Mouse (Mus musculus): ENCODE data around the gene Adam11. TPM values are rescaled to one million over a fixed set of nuclear protein-coding genes. Genes with fewer than 3 reads are reported as not detected.
A peak's percentile ranks its signal among the peaks of the same experiment; 100 is the strongest.

Adam11 gene
- polyA plus RNA-seq, 1 experiment from 2014 or later, result 11.3 TPM

GRCm38 (mm10) chr11:102740634-102741033 lies 20.6 kb upstream of the Adam11 start:
- H3K9me3 ChIP-seq (replicated peaks), result no peaks in the 10 kb centered on the region
- H3K27ac ChIP-seq, result no peak overlapping the region
- WGBS, result 49% methylated on average over 11 of the region's 11 CpGs
- H3K27me3 ChIP-seq, result peaks cover 44% of the 10 kb centered on the region
- no peaks in the 10 kb centered on the region for H3K36me3 ChIP-seq
- H3K4me1 ChIP-seq, result peaks cover 15% of the 10 kb centered on the region
- no peak for ATAC-seq (replicated peaks; ENCODE audit: low FRiP score)
- H3K9ac ChIP-seq, result no peak overlapping the region
- no peak overlapping the region for H3K4me3 ChIP-seq (replicated peaks)
- no peak overlapping the region for H3K4me2 ChIP-seq

- H3K4me2 ChIP-seq, result peak overlapping the region; percentile 17
- H3K4me3 ChIP-seq (replicated peaks), result no peak overlapping the region
- H3K4me1 ChIP-seq, result peaks cover 15% of the 10 kb centered on the region
- 12% methylated on average over 22 of the region's 22 CpGs for WGBS
- H3K27ac ChIP-seq, result no peak overlapping the region
- H3K36me3 ChIP-seq, result no peaks in the 10 kb centered on the region
- H3K9ac ChIP-seq, result no peak overlapping the region
- ATAC-seq (replicated peaks; ENCODE audit: low FRiP score), result no peak
- no peaks in the 10 kb centered on the region for H3K9me3 ChIP-seq (replicated peaks)
- peaks cover 44% of the 10 kb centered on the region for H3K27me3 ChIP-seq
Observed at GRCm38 (mm10) chr11:102741129-102741950, 19.9 kb upstream of the Adam11 start.

GRCm38 (mm10) chr11:102742066-102742465 lies 19.2 kb upstream of the Adam11 start:
- Histone ChIP-seq H3K36me3 (no peaks in the 10 kb centered on the region), H3K9me3 (replicated peaks) (no peaks in the 10 kb centered on the region), H3K27ac (no peak overlapping the region), H3K9ac (no peak overlapping the region), H3K4me3 (replicated peaks) (no peak overlapping the region), H3K4me2 (no peak overlapping the region), H3K27me3 (peaks cover 43% of the 10 kb centered on the region), H3K4me1 (peaks cover 15% of the 10 kb centered on the region)
- ATAC-seq (replicated peaks; ENCODE audit: low FRiP score), result no peak
- WGBS, result 51% methylated on average over 7 of the region's 7 CpGs

- ATAC-seq (replicated peaks; ENCODE audit: low FRiP score), result no peak
- WGBS, result 77% methylated on average over 5 of the region's 5 CpGs
Observed at GRCm38 (mm10) chr11:102742843-102743242, 18.4 kb upstream of the Adam11 start.

GRCm38 (mm10) chr11:102744746-102745145 lies 16.5 kb upstream of the Adam11 start:
- no peak for ATAC-seq (replicated peaks; ENCODE audit: low FRiP score)
- peaks cover 9% of the 10 kb centered on the region for H3K4me1 ChIP-seq
- H3K9me3 ChIP-seq (replicated peaks), result no peaks in the 10 kb centered on the region
- H3K36me3 ChIP-seq, result no peaks in the 10 kb centered on the region
- H3K27ac ChIP-seq, result no peak overlapping the region
- no peak overlapping the region for H3K9ac ChIP-seq
- H3K27me3 ChIP-seq, result peaks cover 20% of the 10 kb centered on the region; the same call in 1 of the 2 replicates
- H3K4me3 ChIP-seq (replicated peaks), result no peak overlapping the region
- WGBS, result 83% methylated on average over 3 of the region's 3 CpGs
- no peak overlapping the region for H3K4me2 ChIP-seq

More at GRCm38 (mm10) chr11:102742843-102743242, 18.4 kb upstream of the Adam11 start:
- H3K9me3 ChIP-seq (replicated peaks), result no peaks in the 10 kb centered on the region
- no peak overlapping the region for H3K4me3 ChIP-seq (replicated peaks)
- peaks cover 38% of the 10 kb centered on the region for H3K27me3 ChIP-seq
- H3K36me3 ChIP-seq, result no peaks in the 10 kb centered on the region
- no peak overlapping the region for H3K9ac ChIP-seq
- no peak overlapping the region for H3K4me2 ChIP-seq
- no peak overlapping the region for H3K27ac ChIP-seq
- peaks cover 15% of the 10 kb centered on the region for H3K4me1 ChIP-seq

- Histone ChIP-seq H3K27ac (no peak overlapping the region), H3K36me3 (no peaks in the 10 kb centered on the region), H3K27me3 (0 out of 2 replicates have a peak, but pooled peaks cover 7% of the 10 kb centered on the region), H3K9me3 (replicated peaks) (no peaks in the 10 kb centered on the region), H3K9ac (no peak overlapping the region), H3K4me1 (no peaks in the 10 kb centered on the region), H3K4me3 (replicated peaks) (no peak overlapping the region), H3K4me2 (no peak overlapping the region)
- no peak for ATAC-seq (replicated peaks; ENCODE audit: low FRiP score)
- 50% methylated on average over 1 of the region's 1 CpGs for WGBS
Observed at GRCm38 (mm10) chr11:102747866-102748265, 13.4 kb upstream of the Adam11 start.

GRCm38 (mm10) chr11:102748381-102748780 lies 12.9 kb upstream of the Adam11 start:
- no peak for ATAC-seq (replicated peaks; ENCODE audit: low FRiP score)
- Histone ChIP-seq H3K9me3 (replicated peaks) (no peaks in the 10 kb centered on the region), H3K27ac (no peak overlapping the region), H3K9ac (no peak overlapping the region), H3K27me3 (0 out of 2 replicates have a peak, but pooled peaks cover 8% of the 10 kb centered on the region), H3K4me2 (no peak overlapping the region), H3K36me3 (no peaks in the 10 kb centered on the region), H3K4me1 (peaks cover under 1% of the 10 kb centered on the region; the same call in 1 of the 2 replicates), H3K4me3 (replicated peaks) (no peak overlapping the region)
- 75% methylated on average over 4 of the region's 4 CpGs for WGBS

- Histone ChIP-seq H3K27me3 (0 out of 2 replicates have a peak, but pooled peaks cover 8% of the 10 kb centered on the region), H3K9ac (no peak overlapping the region), H3K4me2 (no peak overlapping the region), H3K27ac (no peak overlapping the region), H3K4me3 (replicated peaks) (no peak overlapping the region), H3K9me3 (replicated peaks) (no peaks in the 10 kb centered on the region), H3K4me1 (peaks cover 14% of the 10 kb centered on the region), H3K36me3 (no peaks in the 10 kb centered on the region)
- no peak for ATAC-seq (replicated peaks; ENCODE audit: low FRiP score)
- WGBS, result 80% methylated on average over 2 of the region's 2 CpGs
Observed at GRCm38 (mm10) chr11:102749712-102750111, 11.5 kb upstream of the Adam11 start.

GRCm38 (mm10) chr11:102752896-102753590 lies 8.2 kb upstream of the Adam11 start:
- Histone ChIP-seq H3K4me3 (replicated peaks) (no peak overlapping the region), H3K27ac (no peak overlapping the region), H3K27me3 (0 out of 2 replicates have a peak, but pooled peaks cover 8% of the 10 kb centered on the region), H3K4me2 (no peak overlapping the region), H3K4me1 (peaks cover 15% of the 10 kb centered on the region), H3K9ac (no peak overlapping the region), H3K36me3 (no peaks in the 10 kb centered on the region), H3K9me3 (replicated peaks) (no peaks in the 10 kb centered on the region)
- 60% methylated on average over 13 of the region's 13 CpGs for WGBS
- ATAC-seq (replicated peaks; ENCODE audit: low FRiP score), result 0 out of 2 replicates have a peak, but pooled peaks have one; percentile 45

GRCm38 (mm10) chr11:102753591-102754324 lies 7.5 kb upstream of the Adam11 start:
- H3K9me3 ChIP-seq (replicated peaks), result no peaks in the 10 kb centered on the region
- 0 out of 2 replicates have a peak, but pooled peaks cover 8% of the 10 kb centered on the region for H3K27me3 ChIP-seq
- peaks cover 15% of the 10 kb centered on the region for H3K4me1 ChIP-seq
- H3K9ac ChIP-seq, result no peak overlapping the region
- peak overlapping the region; percentile 4; the same call in 1 of the 2 replicates for H3K27ac ChIP-seq
- peak; percentile 44 for ATAC-seq (replicated peaks; ENCODE audit: low FRiP score)
- no peak overlapping the region for H3K4me3 ChIP-seq (replicated peaks)
- H3K4me2 ChIP-seq, result peak overlapping the region; percentile 52
- no peaks in the 10 kb centered on the region for H3K36me3 ChIP-seq
- WGBS, result 35% methylated on average over 18 of the region's 18 CpGs

GRCm38 (mm10) chr11:102754416-102754815 lies 6.8 kb upstream of the Adam11 start:
- Histone ChIP-seq H3K9me3 (replicated peaks) (no peaks in the 10 kb centered on the region), H3K4me3 (replicated peaks) (no peak overlapping the region), H3K4me1 (peaks cover 15% of the 10 kb centered on the region), H3K27me3 (peaks cover 8% of the 10 kb centered on the region; the same call in 1 of the 2 replicates), H3K4me2 (peak overlapping the region; percentile 52), H3K36me3 (no peaks in the 10 kb centered on the region), H3K9ac (no peak overlapping the region), H3K27ac (peak overlapping the region; percentile 4; the same call in 1 of the 2 replicates)
- no peak for ATAC-seq (replicated peaks; ENCODE audit: low FRiP score)
- WGBS, result 28% methylated on average over 4 of the region's 4 CpGs

Measured in kidney, embryonic 15.5 days (tissue).